Mouse (Mus musculus) neural tube, embryonic 15.5 days (tissue): Measurements from ENCODE around the gene Agfg2. TPM values are rescaled to one million over a fixed set of nuclear protein-coding genes. Genes with fewer than 3 reads are reported as not detected.
A peak's percentile ranks its signal among the peaks of the same experiment; 100 is the strongest.

ENCODE experiments used
- ATAC-seq: fragments of 200-750 bp; cut with Nextera tagmentation; 2 replicates; pipeline ENCODE4 v1.8.0; 2017; ENCODE audit warnings: mild to moderate bottlenecking, moderate TSS enrichment, moderate library complexity; ENCODE audit not compliant: low FRiP score
- H3K27ac ChIP-seq: fragments of 300-500 bp; sonication (generic); replicated peaks from 2 replicates; pipeline ENCODE4 v1.5.1; 2015; ENCODE audit warnings: mild to moderate bottlenecking, inconsistent platforms
- H3K27me3 ChIP-seq: fragments of 300-500 bp; sonication (generic); replicated peaks from 2 replicates; pipeline ENCODE4 v1.6.1; 2015; ENCODE audit warnings: inconsistent platforms
- H3K36me3 ChIP-seq: fragments of 300-500 bp; sonication (generic); 2 replicates; pipeline ENCODE4 v1.6.1; 2015; ENCODE audit warnings: inconsistent platforms
- H3K4me1 ChIP-seq: fragments of 300-500 bp; sonication (generic); 2 replicates; pipeline ENCODE4 v1.6.1; 2015; ENCODE audit warnings: inconsistent platforms
- H3K4me2 ChIP-seq: fragments of 300-500 bp; sonication (generic); 2 replicates; pipeline ENCODE4 v1.6.1; 2015; ENCODE audit warnings: inconsistent platforms, mild to moderate bottlenecking, moderate library complexity
- H3K4me3 ChIP-seq: fragments of 300-500 bp; sonication (generic); replicated peaks from 2 replicates; pipeline ENCODE4 v1.5.1; 2015; ENCODE audit warnings: mild to moderate bottlenecking, inconsistent platforms
- H3K9ac ChIP-seq: fragments of 300-500 bp; sonication (generic); replicated peaks from 2 replicates; pipeline ENCODE4 v1.6.1; 2015; ENCODE audit warnings: mild to moderate bottlenecking, inconsistent platforms
- H3K9me3 ChIP-seq: fragments of 300-500 bp; sonication (generic); replicated peaks from 2 replicates; pipeline ENCODE4 v1.6.1; 2016; ENCODE audit warnings: inconsistent platforms
- WGBS: fragments of 180-500 bp; shearing (Covaris S2); methylation state at CpG from one replicate; pipeline ENCODE4 v1.1.7; 2015; ENCODE audit warnings: mixed read lengths; 5-methylcytosine and 5-hydroxymethylcytosine counted together
- polyA plus RNA-seq: library from polyadenylated mRNA; unstranded; fragments of >200 nt; fragmentation: Nextera tagmentation; extraction: Ambion mirVana; gene quantifications from 2 replicates; pipeline ENCODE4 v1.2.1, GENCODE M21; 2015

Agfg2 gene
- polyA plus RNA-seq, 1 experiment from 2014 or later, result 21.6 TPM

GRCm38 (mm10) chr5:137678736-137679135 is 5.8 kb downstream of the Agfg2 start:
- Histone ChIP-seq H3K36me3 (peaks cover 10% of the 10 kb centered on the region; the same call in 1 of the 2 replicates), H3K27me3 (no peaks in the 10 kb centered on the region), H3K9me3 (no peaks in the 10 kb centered on the region), H3K4me2 (no peak overlapping the region), H3K9ac (no peak overlapping the region), H3K4me1 (peaks cover 18% of the 10 kb centered on the region), H3K27ac (no peak overlapping the region), H3K4me3 (no peak overlapping the region)
- ATAC-seq, result no peak
- WGBS, result 81% methylated on average over 3 of the region's 3 CpGs

GRCm38 (mm10) chr5:137677859-137678258 is 6.7 kb downstream of the Agfg2 start:
- H3K4me1 ChIP-seq, result peaks cover 9% of the 10 kb centered on the region
- 95% methylated on average over 8 of the region's 8 CpGs for WGBS
- H3K9me3 ChIP-seq, result no peaks in the 10 kb centered on the region
- ATAC-seq, result no peak
- H3K27me3 ChIP-seq, result no peaks in the 10 kb centered on the region
- H3K4me2 ChIP-seq, result no peak overlapping the region
- no peak overlapping the region for H3K4me3 ChIP-seq
- H3K36me3 ChIP-seq, result peaks cover 10% of the 10 kb centered on the region; the same call in 1 of the 2 replicates
- no peak overlapping the region for H3K27ac ChIP-seq
- no peak overlapping the region for H3K9ac ChIP-seq

GRCm38 (mm10) chr5:137674786-137675185 is 9.7 kb downstream of the Agfg2 start:
- Histone ChIP-seq H3K4me1 (peaks cover 12% of the 10 kb centered on the region), H3K4me3 (no peak overlapping the region), H3K27ac (no peak overlapping the region), H3K9me3 (no peaks in the 10 kb centered on the region), H3K27me3 (no peaks in the 10 kb centered on the region), H3K4me2 (no peak overlapping the region), H3K36me3 (peaks cover 10% of the 10 kb centered on the region; the same call in 1 of the 2 replicates), H3K9ac (no peak overlapping the region)
- WGBS, result 97% methylated on average over 8 of the region's 8 CpGs
- ATAC-seq, result no peak

GRCm38 (mm10) chr5:137673015-137673414 is 11.5 kb downstream of the Agfg2 start:
- Histone ChIP-seq H3K9ac (no peak overlapping the region), H3K36me3 (peaks cover 10% of the 10 kb centered on the region; the same call in 1 of the 2 replicates), H3K4me3 (no peak overlapping the region), H3K4me1 (peaks cover 12% of the 10 kb centered on the region), H3K27ac (no peak overlapping the region), H3K4me2 (no peak overlapping the region), H3K9me3 (no peaks in the 10 kb centered on the region), H3K27me3 (no peaks in the 10 kb centered on the region)
- no peak for ATAC-seq
- WGBS, result 95% methylated on average over 6 of the region's 6 CpGs

GRCm38 (mm10) chr5:137672361-137672760 is 12.2 kb downstream of the Agfg2 start:
- Histone ChIP-seq H3K9ac (no peak overlapping the region), H3K4me2 (no peak overlapping the region), H3K27me3 (no peaks in the 10 kb centered on the region), H3K4me1 (peaks cover 12% of the 10 kb centered on the region), H3K27ac (peak overlapping the region; percentile 51; the same call in 1 of the 2 replicates), H3K36me3 (peaks cover 10% of the 10 kb centered on the region), H3K9me3 (no peaks in the 10 kb centered on the region), H3K4me3 (no peak overlapping the region)
- 73% methylated on average over 5 of the region's 5 CpGs for WGBS
- no peak for ATAC-seq

- Histone ChIP-seq H3K4me3 (no peak overlapping the region), H3K4me2 (no peak overlapping the region; the same call in 1 of the 2 replicates), H3K4me1 (peaks cover 12% of the 10 kb centered on the region), H3K9ac (no peak overlapping the region), H3K36me3 (peaks cover 15% of the 10 kb centered on the region), H3K27ac (peak overlapping the region; percentile 51), H3K9me3 (no peaks in the 10 kb centered on the region), H3K27me3 (no peaks in the 10 kb centered on the region)
- WGBS, result 41% methylated on average over 9 of the region's 9 CpGs
- ATAC-seq, result no peak
Observed at GRCm38 (mm10) chr5:137671443-137672240, 12.9 kb downstream of the Agfg2 start.

GRCm38 (mm10) chr5:137670240-137670639 is 14.3 kb downstream of the Agfg2 start:
- no peaks in the 10 kb centered on the region for H3K9me3 ChIP-seq
- peaks cover 24% of the 10 kb centered on the region for H3K36me3 ChIP-seq
- H3K4me1 ChIP-seq, result peaks cover 12% of the 10 kb centered on the region
- H3K9ac ChIP-seq, result no peak overlapping the region
- no peak overlapping the region for H3K4me3 ChIP-seq
- H3K4me2 ChIP-seq, result no peak overlapping the region
- no peak overlapping the region for H3K27ac ChIP-seq
- no peaks in the 10 kb centered on the region for H3K27me3 ChIP-seq
- WGBS, result 86% methylated on average over 1 of the region's 1 CpGs
- ATAC-seq, result no peak

- Histone ChIP-seq H3K9me3 (no peaks in the 10 kb centered on the region), H3K27ac (no peak overlapping the region), H3K9ac (no peak overlapping the region), H3K4me1 (peaks cover 12% of the 10 kb centered on the region), H3K36me3 (peaks cover 28% of the 10 kb centered on the region), H3K4me3 (no peak overlapping the region), H3K4me2 (no peak overlapping the region), H3K27me3 (no peaks in the 10 kb centered on the region)
- ATAC-seq, result no peak
- WGBS, result 63% methylated on average over 10 of the region's 10 CpGs
Observed at GRCm38 (mm10) chr5:137668971-137669370, 15.6 kb downstream of the Agfg2 start.

GRCm38 (mm10) chr5:137663057-137663456 is 21.5 kb downstream of the Agfg2 start:
- Histone ChIP-seq H3K27me3 (no peaks in the 10 kb centered on the region), H3K27ac (no peak overlapping the region), H3K4me3 (no peak overlapping the region), H3K9me3 (no peaks in the 10 kb centered on the region), H3K4me2 (no peak overlapping the region), H3K9ac (no peak overlapping the region), H3K4me1 (no peaks in the 10 kb centered on the region), H3K36me3 (peaks cover 72% of the 10 kb centered on the region)
- WGBS, result 62% methylated on average over 9 of the region's 9 CpGs
- no peak for ATAC-seq

- Histone ChIP-seq H3K4me1 (0 out of 2 replicates have a peak, but pooled peaks cover 4% of the 10 kb centered on the region), H3K4me2 (no peak overlapping the region), H3K27ac (no peak overlapping the region), H3K9ac (no peak overlapping the region), H3K9me3 (no peaks in the 10 kb centered on the region), H3K4me3 (no peak overlapping the region), H3K36me3 (peaks cover 60% of the 10 kb centered on the region), H3K27me3 (no peaks in the 10 kb centered on the region)
- ATAC-seq, result no peak
- 91% methylated on average over 6 of the region's 6 CpGs for WGBS
Observed at GRCm38 (mm10) chr5:137660064-137660688, 24.4 kb downstream of the Agfg2 start.

GRCm38 (mm10) chr5:137656977-137657376 is 27.5 kb downstream of the Agfg2 start:
- Histone ChIP-seq H3K9me3 (no peaks in the 10 kb centered on the region), H3K36me3 (peaks cover 49% of the 10 kb centered on the region), H3K4me2 (no peak overlapping the region), H3K4me3 (no peak overlapping the region), H3K27ac (peak overlapping the region; percentile 61), H3K4me1 (peaks cover 10% of the 10 kb centered on the region; the same call in 1 of the 2 replicates), H3K27me3 (no peaks in the 10 kb centered on the region), H3K9ac (no peak overlapping the region)
- ATAC-seq, result peak; percentile 68
- WGBS, result 28% methylated on average over 6 of the region's 6 CpGs

- H3K9ac ChIP-seq, result no peak overlapping the region
- H3K4me2 ChIP-seq, result no peak overlapping the region
- no peak for ATAC-seq
- WGBS, result 84% methylated on average over 7 of the region's 7 CpGs
- H3K9me3 ChIP-seq, result no peaks in the 10 kb centered on the region
- H3K4me1 ChIP-seq, result peaks cover 17% of the 10 kb centered on the region
- H3K4me3 ChIP-seq, result no peak overlapping the region
- no peaks in the 10 kb centered on the region for H3K27me3 ChIP-seq
- no peak overlapping the region for H3K27ac ChIP-seq
- H3K36me3 ChIP-seq, result peaks cover 41% of the 10 kb centered on the region
Observed at GRCm38 (mm10) chr5:137654746-137655145, 29.8 kb downstream of the Agfg2 start.
